Mouse (Mus musculus) thymus, adult 2 months (tissue): ENCODE results near the gene Gm42791. TPM values are rescaled to one million over a fixed set of nuclear protein-coding genes. Genes with fewer than 3 reads are reported as not detected.

Experiments
- DNase-seq: peaks from one replicate; pipeline ENCODE4 v3.0.0; 2021
- H3K27ac ChIP-seq: fragments of 200-500 bp; 2 replicates; pipeline ENCODE4 v1.5.1; 2012; ENCODE audit warnings: low read length, control low read depth; ENCODE audit not compliant: control insufficient read depth, insufficient read depth
- H3K27me3 ChIP-seq: fragments of 200-500 bp; 2 replicates; pipeline ENCODE4 v1.6.1; 2012; ENCODE audit warnings: mild to moderate bottlenecking, low read length, moderate library complexity, mixed read lengths; ENCODE audit not compliant: control insufficient read depth, insufficient read depth
- H3K36me3 ChIP-seq: fragments of 200-500 bp; 2 replicates; pipeline ENCODE4 v1.6.1; 2012; ENCODE audit warnings: mild to moderate bottlenecking, low read length, moderate library complexity; ENCODE audit not compliant: control insufficient read depth, insufficient read depth
- H3K4me1 ChIP-seq: fragments of 200-500 bp; replicated peaks from 2 replicates; pipeline ENCODE4 v1.6.1; 2012; ENCODE audit warnings: low read length; ENCODE audit not compliant: control insufficient read depth, insufficient read depth
- H3K4me3 ChIP-seq: fragments of 200-500 bp; 2 replicates; pipeline ENCODE4 v1.5.1; 2012; ENCODE audit warnings: mild to moderate bottlenecking, low read length, control low read depth, moderate library complexity; ENCODE audit not compliant: control insufficient read depth, insufficient read depth
- CTCF ChIP-seq: fragments of 200-500 bp; IDR thresholded peaks from 2 replicates; pipeline ENCODE4 v1.5.1; 2012; ENCODE audit warnings: mild to moderate bottlenecking, control low read depth, low read length, moderate library complexity, borderline replicate concordance; ENCODE audit not compliant: control insufficient read depth, poor library complexity, insufficient read depth; ENCODE audit errors: extremely low read depth
- POLR2A ChIP-seq: fragments of 200-500 bp; IDR thresholded peaks from 2 replicates; pipeline ENCODE4 v1.6.1; 2012; ENCODE audit warnings: mild to moderate bottlenecking, low read length, control low read depth, moderate library complexity; ENCODE audit not compliant: control insufficient read depth, poor library complexity, insufficient read depth; ENCODE audit errors: extremely low read depth
- WGBS: fragments of 180-500 bp; shearing (Covaris S2); methylation state at CpG from one replicate; pipeline ENCODE4 v1.1.7; 2018; 5-methylcytosine and 5-hydroxymethylcytosine counted together
- polyA plus RNA-seq: library from polyadenylated mRNA; depleted of rRNA; stranded (reverse); fragments of >200 nt; gene quantifications from 2 replicates; pipeline ENCODE4 v1.2.3, GENCODE M21; 2012

Gm42791 gene
- polyA plus RNA-seq, 1 experiment = not detected

- 59% methylated on average over 2 of the region's 2 CpGs for WGBS
- Histone ChIP-seq H3K27ac (no peak overlapping the region), H3K36me3 (no peaks in the 10 kb centered on the region), H3K27me3 (no peaks in the 10 kb centered on the region), H3K4me1 (peaks cover 55% of the 10 kb centered on the region), H3K4me3 (no peak overlapping the region)
- no peak for TF ChIP-seq POLR2A
- TF ChIP-seq CTCF = no peak
- DNase-seq = no peak
These were observed 8.2 kb upstream of the Gm42791 start for GRCm38 (mm10) chr5:149003137-149003536.

DNA sequence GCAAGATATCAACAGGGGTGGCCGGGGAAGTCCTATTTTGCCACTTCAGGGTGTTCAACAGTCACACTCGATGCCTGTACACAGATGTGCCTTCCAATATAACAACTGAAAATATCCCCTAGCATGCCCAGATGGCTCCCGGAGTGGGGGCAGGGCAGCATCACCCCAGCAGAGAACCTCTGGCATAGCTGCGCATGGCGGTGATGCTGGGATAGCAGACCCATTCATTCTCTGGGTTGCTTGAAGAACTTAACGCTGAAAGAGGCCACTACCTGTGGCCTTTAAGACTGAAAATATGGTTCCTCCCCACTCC is 7.8 kb upstream of the Gm42791 start:
- H3K27me3 ChIP-seq = no peaks in the 10 kb centered on the region
- no peak for TF ChIP-seq CTCF
- TF ChIP-seq POLR2A = no peak
- no peak for DNase-seq
- H3K36me3 ChIP-seq = no peaks in the 10 kb centered on the region
- H3K4me1 ChIP-seq = peaks cover 55% of the 10 kb centered on the region
- no peak overlapping the region for H3K27ac ChIP-seq
- H3K4me3 ChIP-seq = no peak overlapping the region
- 94% methylated on average over 6 of the region's 6 CpGs for WGBS

DNA sequence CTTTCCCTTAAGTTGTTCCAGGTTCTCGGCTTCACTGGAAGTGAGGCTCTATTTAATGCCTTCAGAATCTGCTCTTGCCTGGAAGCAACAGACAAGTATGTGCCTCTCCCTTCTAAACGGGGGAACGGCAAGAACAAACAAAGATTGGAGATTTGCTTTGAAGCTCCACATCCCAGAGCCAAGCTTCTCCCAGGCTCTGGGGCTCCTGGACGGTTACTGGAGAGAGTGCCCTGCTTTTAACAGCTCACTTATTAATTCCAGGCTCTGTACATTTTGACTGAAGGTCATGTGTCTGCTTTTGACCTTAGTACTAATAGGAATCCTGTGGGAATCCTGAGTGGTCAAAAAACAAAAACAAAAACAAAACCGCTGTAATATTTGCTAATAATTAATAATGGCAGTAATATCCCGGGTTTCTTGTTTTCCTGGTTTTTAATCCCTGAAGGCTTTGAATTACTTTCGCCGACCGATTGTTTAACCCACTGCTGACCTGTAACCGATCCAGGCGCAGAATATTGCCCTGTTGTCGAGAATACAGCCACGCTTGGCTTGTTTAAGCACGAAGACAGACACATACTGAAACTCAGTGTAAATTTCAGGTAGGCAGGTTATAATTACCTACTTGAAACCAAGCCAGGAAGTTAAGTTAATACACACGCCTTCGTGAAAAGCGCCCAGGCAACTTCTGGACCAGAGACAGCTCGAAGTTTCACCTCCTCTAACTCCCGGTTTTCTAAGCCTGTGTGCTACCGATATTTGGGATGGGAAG is 7.3 kb upstream of the Gm42791 start:
- Histone ChIP-seq H3K36me3 (no peaks in the 10 kb centered on the region), H3K27me3 (no peaks in the 10 kb centered on the region), H3K4me3 (no peak overlapping the region), H3K27ac (no peak overlapping the region), H3K4me1 (peaks cover 54% of the 10 kb centered on the region)
- 90% methylated on average over 20 of the region's 20 CpGs for WGBS
- DNase-seq = no peak
- no peak for TF ChIP-seq CTCF
- TF ChIP-seq POLR2A = no peak

GRCm38 (mm10) chr5:148999802-149000201 is 4.9 kb upstream of the Gm42791 start:
- no peaks in the 10 kb centered on the region for H3K27me3 ChIP-seq
- H3K27ac ChIP-seq = no peak overlapping the region; the same call in 1 of the 2 replicates
- no peaks in the 10 kb centered on the region for H3K36me3 ChIP-seq
- TF ChIP-seq CTCF = no peak
- H3K4me1 ChIP-seq = peaks cover 50% of the 10 kb centered on the region
- WGBS = 86% methylated on average over 7 of the region's 7 CpGs
- no peak overlapping the region for H3K4me3 ChIP-seq
- DNase-seq = no peak

GRCm38 (mm10) chr5:148998512-148998911 is 3.6 kb upstream of the Gm42791 start:
- TF ChIP-seq POLR2A (no peak), CTCF (no peak)
- WGBS = 95% methylated on average over 14 of the region's 14 CpGs

GRCm38 (mm10) chr5:148996709-148997037 is 1.7 kb upstream of the Gm42791 start:
- Histone ChIP-seq H3K4me1 (peaks cover 34% of the 10 kb centered on the region), H3K27ac (peak overlapping the region; percentile 96; the same call in 1 of the 2 replicates), H3K36me3 (no peaks in the 10 kb centered on the region; the same call in 1 of the 2 replicates), H3K27me3 (no peaks in the 10 kb centered on the region), H3K4me3 (no peak overlapping the region)
- TF ChIP-seq CTCF (no peak), POLR2A (no peak)
- WGBS = 59% methylated on average over 4 of the region's 4 CpGs
- no peak for DNase-seq

More at GRCm38 (mm10) chr5:148998512-148998911, 3.6 kb upstream of the Gm42791 start:
- H3K27ac ChIP-seq = no peak overlapping the region
- H3K4me3 ChIP-seq = no peak overlapping the region
- peaks cover 44% of the 10 kb centered on the region for H3K4me1 ChIP-seq
- H3K36me3 ChIP-seq = no peaks in the 10 kb centered on the region
- H3K27me3 ChIP-seq = no peaks in the 10 kb centered on the region
- no peak for DNase-seq

DNA sequence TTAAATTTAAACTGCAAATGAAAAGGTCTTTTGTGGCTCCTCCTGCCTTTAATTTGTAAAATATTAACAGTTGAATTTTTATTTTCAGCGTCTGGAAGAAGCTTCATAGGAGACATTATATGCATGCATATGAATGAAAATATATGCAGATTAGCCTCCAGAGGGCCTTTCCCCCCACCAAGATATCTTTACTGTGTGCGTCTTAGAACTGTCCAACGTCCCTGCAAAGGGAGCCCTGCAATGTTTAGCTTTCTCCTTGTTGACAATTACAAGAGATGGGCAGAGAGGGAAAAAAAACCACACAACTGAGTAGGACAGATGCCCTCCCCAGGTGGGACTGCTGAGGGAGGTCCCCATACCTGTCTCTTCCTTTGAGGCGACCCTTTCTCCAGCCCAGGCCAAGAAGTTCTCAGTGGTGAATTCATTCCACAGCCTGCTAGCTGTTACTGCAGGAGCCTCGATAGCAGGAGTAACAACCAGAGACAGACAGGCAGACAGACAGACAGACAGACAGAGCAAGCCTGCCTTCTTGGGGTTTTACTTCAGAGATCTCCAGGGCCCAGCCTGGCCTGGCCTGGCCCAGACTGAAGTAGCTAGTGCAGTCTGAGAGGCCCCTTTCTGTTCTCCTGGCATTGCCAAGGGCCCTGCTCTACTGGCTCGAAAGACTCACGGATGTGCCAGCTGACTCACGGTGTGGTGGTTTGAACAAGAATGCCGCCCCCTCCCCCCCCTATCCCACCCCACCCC is 1.2 kb upstream of the Gm42791 start:
- 74% methylated on average over 9 of the region's 9 CpGs for WGBS
- Histone ChIP-seq H3K27ac (peak overlapping the region; percentile 96), H3K36me3 (no peaks in the 10 kb centered on the region; the same call in 1 of the 2 replicates), H3K27me3 (no peaks in the 10 kb centered on the region), H3K4me3 (no peak overlapping the region), H3K4me1 (peaks cover 34% of the 10 kb centered on the region)
- TF ChIP-seq CTCF (no peak), POLR2A (no peak)
- DNase-seq = no peak
